Mouse (Mus musculus) spleen, postnatal 14 days (tissue): ENCODE results near the gene Vti1a.

Experiments
- DNase-seq, 2 experiments: peaks; one replicate each; pipeline ENCODE4 v3.0.0; 2021 to 2022; ENCODE audit warnings: low spot score in 2 of 2

Gene Vti1a

GRCm38 (mm10) chr19:55585270-55586224, 269.5 kb downstream of the Vti1a start:
- DNase-seq = no peak

DNA sequence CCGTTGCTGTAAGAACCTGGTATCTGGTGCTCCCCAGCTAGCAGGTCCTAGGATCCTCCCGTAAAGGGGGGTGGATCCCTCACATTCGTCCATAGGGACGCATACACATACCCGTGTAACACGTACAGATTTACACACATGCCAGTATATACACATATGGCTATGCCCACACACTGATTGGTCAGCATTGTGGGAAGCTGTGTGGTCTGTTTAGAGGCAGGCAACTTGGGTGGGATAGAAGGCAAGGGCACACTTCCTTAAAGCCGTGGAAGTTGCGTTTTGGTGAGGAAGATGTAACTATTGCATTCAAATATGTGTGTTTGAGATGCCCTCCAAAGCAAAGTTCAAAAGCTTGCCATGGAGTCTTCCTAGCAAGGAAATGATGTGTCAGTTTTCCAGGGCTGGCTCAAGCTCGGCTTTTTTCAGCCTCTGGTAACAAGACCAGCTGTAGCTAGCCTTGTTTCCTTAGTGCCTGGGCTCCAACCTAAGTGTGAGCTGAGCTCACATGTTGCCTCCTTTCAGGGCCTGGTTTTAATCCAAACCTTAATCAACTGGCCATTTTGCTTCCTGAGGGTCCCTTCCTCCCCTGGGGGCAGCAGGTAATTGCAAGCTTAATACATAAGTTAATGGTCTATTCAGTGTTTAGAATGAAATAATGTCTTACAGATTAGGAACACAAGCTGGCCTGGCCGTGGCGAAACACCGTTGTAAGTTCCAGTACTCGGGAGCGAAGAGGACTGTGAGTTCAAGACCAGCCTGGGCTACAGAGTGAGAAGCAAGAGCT, 271.7 kb downstream of the Vti1a start:
- no peak for DNase-seq

DNA sequence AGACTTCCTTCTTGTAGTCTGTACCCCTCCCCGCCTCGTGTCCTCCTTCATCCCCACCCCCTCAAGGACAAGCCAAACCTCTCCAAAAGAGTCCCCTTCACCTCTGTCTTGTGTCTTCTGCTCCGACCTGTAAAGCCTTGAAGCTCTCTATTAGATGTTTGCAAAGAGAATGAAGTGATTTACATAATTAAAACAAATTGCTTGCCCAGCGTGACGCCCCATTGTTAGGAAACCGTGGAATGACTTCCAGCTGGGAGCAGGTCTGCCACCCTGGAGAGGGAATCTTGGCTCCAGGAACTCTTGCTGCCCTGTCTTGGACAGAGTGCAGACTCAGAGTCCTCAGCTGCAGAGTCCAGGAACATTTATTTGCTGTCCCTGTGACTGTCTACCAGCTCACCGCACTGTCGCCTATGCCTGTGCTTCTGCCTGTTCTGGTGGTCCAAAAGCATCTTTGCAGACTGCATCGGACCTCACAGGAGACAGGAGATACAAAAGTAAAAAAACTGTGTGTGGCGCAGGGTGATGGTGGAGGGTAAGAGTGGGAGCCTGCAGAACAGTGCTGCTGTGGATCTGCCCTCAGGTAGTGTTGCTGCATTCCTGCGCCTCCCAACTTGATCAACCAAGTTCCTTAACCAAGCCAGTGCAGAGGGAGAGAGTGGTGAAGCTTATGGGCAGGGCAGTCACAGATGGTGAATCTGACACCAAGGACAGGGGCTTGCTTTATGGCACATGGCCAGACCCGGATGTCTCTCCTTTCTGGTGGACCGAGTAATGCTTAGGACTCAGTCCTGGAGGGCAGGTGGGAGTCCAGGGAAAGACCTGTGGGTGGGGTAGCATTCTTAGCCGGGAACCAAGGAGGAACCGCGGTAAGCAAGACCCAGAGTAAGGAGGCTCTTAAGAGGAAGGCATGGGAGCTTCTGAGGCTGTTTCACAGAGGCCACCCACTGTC, 273.1 kb downstream of the Vti1a start:
- DNase-seq = no peak

DNA sequence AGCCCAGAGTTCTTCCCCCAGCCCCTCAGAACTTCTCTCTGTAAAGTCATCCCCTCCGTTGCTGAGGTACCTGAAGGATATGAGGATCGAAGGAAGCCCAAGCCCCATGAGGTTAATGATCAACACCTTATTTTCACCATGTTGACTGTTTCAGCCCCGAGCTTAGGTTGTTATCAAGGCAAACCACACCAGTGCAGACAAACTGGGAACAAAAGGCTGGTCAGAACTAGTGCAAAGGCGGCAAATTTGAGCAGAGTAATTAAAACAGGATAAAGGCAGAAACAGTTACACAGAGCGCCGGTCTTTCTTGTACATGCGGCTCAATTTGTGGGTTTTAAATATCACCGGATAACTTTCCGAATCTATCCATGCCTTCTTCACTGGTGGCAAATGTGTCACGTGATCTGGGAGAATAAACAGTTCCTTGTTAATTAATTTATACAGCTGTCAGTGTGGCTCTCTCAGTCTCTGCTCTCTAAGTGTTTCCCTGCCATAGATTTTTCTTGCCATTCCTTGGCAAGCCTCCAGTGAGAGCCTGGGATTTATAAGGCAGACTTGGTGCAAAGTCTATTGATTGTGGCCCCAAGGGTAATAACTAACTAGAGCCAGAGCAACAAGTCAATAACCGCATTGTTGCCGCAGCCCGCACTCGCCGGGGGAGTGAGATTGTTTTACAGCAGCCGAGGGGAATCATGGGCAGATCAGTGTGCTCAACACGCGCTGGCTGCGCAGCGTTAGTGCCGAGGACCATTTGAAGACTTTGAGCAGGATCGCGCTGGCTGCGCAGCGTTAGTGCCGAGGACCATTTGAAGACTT, 277.0 kb downstream of the Vti1a start:
- no peak for DNase-seq

GRCm38 (mm10) chr19:55593729-55594444, 277.8 kb downstream of the Vti1a start:
- no peak for DNase-seq

DNA sequence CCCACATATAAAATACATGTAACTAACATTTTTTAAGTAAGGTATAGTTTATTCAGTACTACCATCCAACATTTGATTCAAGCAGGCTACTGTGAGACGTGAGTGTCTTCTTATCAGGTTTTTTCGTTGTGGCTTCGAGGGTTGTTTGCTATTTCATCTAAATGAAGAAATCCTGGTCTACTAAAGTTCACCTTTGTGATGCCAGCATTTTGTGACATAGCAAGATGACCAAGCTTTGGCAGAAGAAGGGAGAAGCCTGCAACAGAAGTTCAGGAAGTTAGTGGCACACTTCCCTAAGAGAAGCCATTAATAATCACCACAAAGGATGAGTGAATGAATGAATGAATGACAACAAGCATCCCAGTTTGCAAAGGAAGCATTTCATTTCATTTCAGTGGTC, 278.4 kb downstream of the Vti1a start:
- DNase-seq = no peak

DNA sequence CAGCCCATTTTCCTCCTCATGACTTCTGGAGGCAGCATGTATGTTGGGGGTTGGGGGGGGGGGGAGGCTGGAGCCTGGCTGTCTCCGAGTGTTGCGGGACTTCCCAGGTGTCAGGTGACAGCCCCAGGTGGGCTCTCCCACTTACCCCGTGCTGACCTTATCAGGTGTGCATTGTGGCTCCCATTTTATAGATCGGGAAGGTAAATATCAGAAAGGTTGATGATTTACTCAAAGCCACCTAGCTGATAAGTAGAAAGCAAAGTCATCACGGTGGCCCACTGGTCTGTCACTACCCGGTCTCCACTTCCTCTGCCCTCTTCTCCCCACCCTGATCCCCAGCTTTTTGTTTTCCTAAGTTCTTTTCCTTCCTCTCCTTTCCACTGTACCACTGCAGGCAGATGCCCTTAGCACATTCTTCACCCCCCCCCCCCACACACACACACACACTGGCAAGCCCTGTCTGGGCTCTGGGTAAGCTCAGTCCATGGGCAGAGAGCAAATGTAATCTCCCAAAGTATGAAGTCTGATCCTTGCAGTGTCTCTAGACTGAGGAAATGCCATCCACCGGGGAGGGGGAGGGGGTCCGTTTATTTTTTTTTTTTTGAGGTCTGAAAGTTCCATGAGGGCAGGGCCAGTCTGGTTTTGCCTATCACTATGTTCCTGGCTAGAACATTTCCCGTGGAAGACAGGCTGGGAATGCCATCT, 280.0 kb downstream of the Vti1a start:
- no peak for DNase-seq

- DNase-seq = no peak
Observed at GRCm38 (mm10) chr19:55596804-55597203, 280.7 kb downstream of the Vti1a start.

- DNase-seq = no peak
Observed at GRCm38 (mm10) chr19:55597296-55597695, 281.2 kb downstream of the Vti1a start.

DNA sequence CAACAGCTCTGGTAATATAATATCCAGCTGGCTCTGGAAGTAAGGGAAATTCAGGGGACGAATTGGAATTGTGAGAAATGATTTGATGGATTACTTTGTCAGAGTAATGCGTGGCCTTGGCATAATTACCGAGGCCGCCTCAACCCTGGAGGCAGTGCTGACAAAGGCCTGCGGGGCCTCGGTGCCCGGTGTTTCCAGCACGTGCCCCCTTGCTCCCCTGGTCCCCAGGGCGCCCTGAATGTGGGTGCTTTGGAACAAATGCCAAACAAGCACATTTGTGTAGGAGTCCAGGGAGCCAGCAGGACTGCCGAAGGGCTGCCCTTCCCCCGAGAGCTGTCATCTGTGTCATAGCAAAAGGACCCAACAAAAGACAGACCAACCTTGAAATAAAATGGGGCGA, 281.9 kb downstream of the Vti1a start:
- no peak for DNase-seq

DNA sequence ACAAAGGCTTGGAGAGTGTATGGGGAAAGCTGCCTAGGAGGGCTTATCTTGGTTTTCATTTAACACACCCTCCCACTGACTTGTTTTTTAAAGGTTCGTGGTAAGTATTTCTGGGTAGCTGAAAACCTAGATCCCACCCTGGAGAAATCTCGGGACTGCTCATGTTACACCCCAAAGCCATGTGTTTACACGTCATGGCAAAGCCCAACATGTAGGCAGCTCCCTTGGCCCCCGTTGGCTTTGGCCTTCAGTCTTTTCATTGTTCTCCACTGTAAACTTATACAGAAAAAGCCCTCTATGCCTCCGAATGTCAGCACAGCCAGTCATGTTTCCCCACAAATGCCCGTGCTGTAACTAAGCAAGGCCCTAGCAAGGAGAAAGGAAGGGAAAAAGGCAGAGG, 283.0 kb downstream of the Vti1a start:
- DNase-seq = no peak

DNA sequence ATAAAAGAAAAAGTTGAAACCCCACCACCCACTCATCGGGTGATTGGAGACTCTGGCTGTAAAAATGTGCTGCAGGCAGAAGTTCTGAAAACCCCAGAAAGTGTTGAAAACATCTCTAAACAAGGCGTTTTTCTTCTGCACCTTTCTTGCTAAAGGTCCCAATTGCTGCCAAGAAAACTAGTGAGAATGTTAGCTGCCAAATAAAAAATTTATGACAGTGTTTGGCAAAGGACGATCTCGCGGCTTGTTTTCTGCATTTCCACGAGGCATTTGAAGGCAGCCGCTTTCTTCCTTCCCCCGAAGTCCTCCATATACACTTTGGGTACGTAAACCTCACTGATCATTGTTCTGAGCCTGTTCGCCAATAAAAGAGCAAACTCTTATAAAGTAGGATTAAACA, 291.6 kb downstream of the Vti1a start:
- no peak for DNase-seq

DNA sequence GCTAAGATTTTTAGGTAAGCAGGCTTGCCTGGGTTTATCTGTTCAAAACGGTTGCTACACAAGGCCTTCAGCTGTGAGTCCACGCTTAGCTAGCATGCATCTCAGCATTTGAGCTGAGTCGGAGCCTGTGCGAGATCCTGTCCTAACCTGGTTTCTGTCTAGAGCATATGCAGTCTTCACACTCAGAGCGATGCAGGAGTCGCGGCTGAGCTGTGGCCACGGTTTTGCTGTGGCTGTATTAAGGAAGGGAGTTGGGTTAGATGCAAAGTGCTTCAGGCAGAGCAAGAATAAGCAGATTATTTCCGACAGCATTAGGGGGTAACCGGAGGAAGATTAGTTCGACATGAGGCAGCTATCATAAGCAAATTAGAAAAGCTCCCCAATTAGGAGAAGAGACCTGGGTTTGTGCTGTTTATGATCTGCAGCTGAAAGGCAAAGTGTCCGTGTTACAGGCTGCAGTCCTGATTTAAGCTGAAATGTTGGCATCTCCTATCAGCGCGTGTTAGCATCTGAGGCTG, 292.8 kb downstream of the Vti1a start:
- DNase-seq = no peak

DNA sequence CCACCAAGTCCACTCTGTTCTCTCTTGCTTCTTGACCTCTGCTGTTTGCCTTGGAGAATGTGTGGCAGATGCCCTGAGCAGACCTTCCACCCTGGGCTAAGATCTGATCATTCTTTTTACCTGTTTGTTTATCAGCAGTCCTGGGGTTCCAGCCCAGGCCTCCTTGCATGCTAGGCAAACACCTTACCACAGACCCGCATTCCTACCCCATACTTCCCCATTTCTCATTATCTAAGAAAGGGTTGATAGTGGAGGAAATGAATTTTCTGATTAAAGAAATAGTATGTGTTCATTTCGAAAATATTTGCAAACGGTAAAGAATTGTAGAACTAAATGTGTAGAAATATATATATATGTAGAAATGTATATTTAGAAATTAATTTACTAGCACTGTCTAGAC, 293.7 kb downstream of the Vti1a start:
- DNase-seq = no peak

DNA sequence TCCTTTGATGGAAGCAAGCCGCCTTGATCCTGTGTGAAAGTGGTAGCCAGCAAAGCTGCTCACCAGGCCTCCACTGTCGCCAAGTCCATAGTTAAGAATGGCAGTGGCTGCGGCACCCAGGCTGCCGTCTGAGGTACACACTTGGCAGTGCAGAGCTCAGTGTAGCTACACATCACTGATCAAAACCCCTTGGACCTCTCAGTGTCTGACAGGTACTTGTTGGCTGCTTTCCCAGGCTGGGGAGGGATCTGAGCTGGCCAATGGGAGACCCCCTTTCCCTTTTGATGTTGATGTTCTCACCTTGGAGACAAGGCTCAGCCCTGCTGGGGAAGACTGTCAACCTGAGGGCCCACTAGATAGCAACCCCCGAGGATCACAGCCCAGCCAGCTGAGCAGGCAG, 299.6 kb downstream of the Vti1a start:
- no peak for DNase-seq

GRCm38 (mm10) chr19:55616276-55616675, 300.2 kb downstream of the Vti1a start:
- no peak for DNase-seq

- no peak for DNase-seq
Observed at GRCm38 (mm10) chr19:55616937-55617336, 300.8 kb downstream of the Vti1a start.

GRCm38 (mm10) chr19:55618546-55618945, 302.5 kb downstream of the Vti1a start:
- no peak for DNase-seq

DNA sequence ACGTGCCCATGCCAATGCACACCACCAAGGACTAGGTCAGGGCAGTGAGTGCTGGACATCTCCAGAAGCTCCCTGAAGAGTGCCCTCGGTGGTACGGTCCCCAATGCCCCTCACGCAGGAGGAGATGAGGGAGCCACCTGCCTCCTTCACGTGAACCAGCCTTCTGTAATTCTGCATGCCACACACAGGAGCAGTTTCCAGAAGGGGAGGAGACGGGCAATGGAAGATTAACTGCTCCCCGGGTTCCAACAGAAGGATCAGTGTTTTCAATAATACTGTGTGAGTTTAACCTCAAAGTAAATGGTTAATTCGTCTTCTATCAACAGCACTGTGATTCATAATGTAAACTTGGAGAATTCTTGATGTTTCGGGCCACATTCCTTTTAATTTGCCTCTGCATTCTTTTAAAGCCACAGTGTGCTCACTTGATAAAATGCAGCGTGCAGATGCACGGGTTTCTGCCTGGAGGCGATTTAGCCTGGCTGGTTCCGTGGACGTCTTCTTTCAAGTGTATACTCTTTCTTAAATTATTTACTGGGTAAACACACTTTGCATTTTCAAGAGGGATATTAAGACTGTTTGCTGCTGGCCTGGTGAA, 304.4 kb downstream of the Vti1a start:
- DNase-seq = no peak
